Mouse (Mus musculus): ENCODE data around the gene Sipa1l1.

- TF ChIP-seq CTCF (IDR thresholded peaks at IDR 0.05; ENCODE audit: low read depth) = no peak
- TF ChIP-seq EP300 (IDR thresholded peaks at IDR 0.05; ENCODE audit: low read depth) = no peak
These were observed 256.7 kb downstream of the Sipa1l1 start for GRCm38 (mm10) chr12:82425853-82426252.
